Mouse (Mus musculus) cerebellum, adult 2 months (tissue): ENCODE measurements at regions not wholly inside any gene's neighbourhood (a gene's known extent, or its start where the extent isn't known, plus 50 kb on each side); places are given as distances from the start of the nearest gene placed in this dataset.

Experiments used
- DNase-seq, 2 experiments: peaks; one replicate each; pipeline ENCODE4 v3.0.0; 2021
- H3K27ac ChIP-seq: fragments of 200-500 bp; 2 replicates; pipeline ENCODE4 v1.5.1; 2012; ENCODE audit warnings: low read length, control low read depth, inconsistent platforms; ENCODE audit not compliant: insufficient read depth
- H3K27me3 ChIP-seq: fragments of 200-500 bp; 2 replicates; pipeline ENCODE4 v1.6.1; 2012; ENCODE audit warnings: inconsistent platforms, mild to moderate bottlenecking, low read length, moderate library complexity; ENCODE audit not compliant: control insufficient read depth, insufficient read depth
- H3K4me1 ChIP-seq: fragments of 200-500 bp; 2 replicates; pipeline ENCODE4 v1.6.1; 2011; ENCODE audit warnings: low read length; ENCODE audit not compliant: control insufficient read depth, insufficient read depth
- H3K4me3 ChIP-seq: fragments of 200-500 bp; replicated peaks from 2 replicates; pipeline ENCODE3; 2011; ENCODE audit warnings: mild to moderate bottlenecking, low read depth, low read length, control low read depth; ENCODE audit not compliant: insufficient read depth
- CTCF ChIP-seq: fragments of 200-500 bp; IDR thresholded peaks from 2 replicates; pipeline ENCODE4 v1.5.1; 2011; ENCODE audit warnings: low read depth, mild to moderate bottlenecking, control low read depth, low read length, moderate library complexity, borderline replicate concordance; ENCODE audit not compliant: insufficient read depth
- POLR2A ChIP-seq: fragments of 200-500 bp; IDR thresholded peaks from 2 replicates; pipeline ENCODE4 v1.6.1; 2011; ENCODE audit warnings: low read length, control low read depth, borderline replicate concordance; ENCODE audit not compliant: insufficient read depth
- WGBS: fragments of 180-500 bp; shearing (Covaris S2); methylation state at CpG from one replicate; pipeline ENCODE4 v1.1.7; 2018; 5-methylcytosine and 5-hydroxymethylcytosine counted together

DNA sequence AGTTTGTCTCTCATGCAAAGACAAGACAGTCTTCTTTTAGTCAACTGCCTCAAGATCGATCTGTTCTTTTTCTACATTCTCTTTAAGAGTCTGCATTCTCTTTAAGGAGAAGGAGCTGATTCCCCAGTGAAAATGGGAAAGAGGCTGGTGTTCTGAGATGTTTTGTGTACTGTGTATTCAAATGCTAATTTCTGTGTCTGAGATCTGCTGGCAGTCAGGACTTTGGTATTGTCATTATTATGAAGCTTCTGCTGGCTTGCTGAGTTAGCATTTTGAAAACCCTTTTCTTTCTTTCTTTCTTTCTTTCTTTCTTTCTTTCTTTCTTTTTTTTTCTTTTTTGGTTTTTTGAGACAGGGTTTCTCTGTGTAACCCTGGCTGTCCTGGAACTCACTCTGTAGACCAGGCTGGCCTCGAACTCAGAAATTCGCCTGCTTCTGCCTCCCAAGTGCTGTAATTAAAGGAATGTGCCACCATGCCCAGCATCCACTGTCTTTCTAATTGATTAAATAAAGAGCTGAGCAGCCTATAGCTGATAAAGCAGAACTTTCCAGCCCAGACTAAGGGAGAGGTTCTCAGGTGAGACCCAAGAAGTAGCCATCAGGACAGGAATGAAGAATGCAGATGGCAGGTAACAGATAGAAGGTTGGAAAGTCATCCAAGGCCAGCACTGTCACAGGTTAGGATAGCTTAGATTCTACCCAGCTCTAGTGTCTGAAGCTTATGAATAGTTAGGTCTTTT is 813.1 kb downstream of the Cps1 start:
- DNase-seq, result no peak
- H3K27ac ChIP-seq, result no peak overlapping the region
- WGBS, result 42% methylated on average over 3 of the region's 3 CpGs
- no peak overlapping the region for H3K4me3 ChIP-seq
- no peaks in the 10 kb centered on the region for H3K27me3 ChIP-seq
- no peak for TF ChIP-seq POLR2A
- TF ChIP-seq CTCF, result no peak
- no peaks in the 10 kb centered on the region for H3K4me1 ChIP-seq

DNA sequence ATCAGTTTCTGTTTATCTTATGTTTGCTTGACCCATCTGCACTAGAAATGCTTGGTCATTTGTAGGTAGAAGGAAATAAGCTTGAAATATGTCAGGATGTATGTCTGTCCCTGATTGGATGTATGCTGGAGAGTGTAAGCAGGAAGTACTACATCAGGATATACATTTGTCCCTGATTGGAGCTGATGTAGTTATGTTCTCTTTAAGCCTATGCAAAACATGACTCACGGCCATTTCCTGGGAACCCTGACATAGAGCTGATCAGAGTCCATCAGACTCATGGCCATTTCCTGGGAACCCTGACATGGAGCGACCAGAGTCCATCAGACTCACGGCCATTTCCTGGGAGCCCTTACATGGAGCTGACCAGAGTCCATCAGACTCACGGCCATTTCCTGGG is 858.6 kb downstream of the Cps1 start:
- 87% methylated on average over 4 of the region's 4 CpGs for WGBS
- no peak for DNase-seq

More for the DNA sequence above, 858.6 kb downstream of the Cps1 start:
- Histone ChIP-seq H3K4me3 (no peak overlapping the region), H3K27ac (no peak overlapping the region), H3K27me3 (no peaks in the 10 kb centered on the region), H3K4me1 (no peaks in the 10 kb centered on the region)
- TF ChIP-seq CTCF, result no peak
- TF ChIP-seq POLR2A, result no peak
